Comparison of ENCODE assay signal across 7 mouse cellular contexts in genomic region chr4:136172542-136173209, GRCm38 (mm10). TPM values are rescaled to one million over a fixed set of nuclear protein-coding genes. Genes with fewer than 3 reads are reported as not detected.
DNase-seq lines count a peak whose midpoint lies in the region; ATAC-seq and TF ChIP-seq lines count a peak whose summit lies in the region.

No protein-coding gene starts in this region.

- peak overlapping the region; percentile 77 for H3K9ac ChIP-seq in forebrain, embryonic 13.5 days
- peak overlapping the region; percentile 99 for H3K9ac ChIP-seq in liver, embryonic 14.5 days (replicated peaks)

- peak overlapping the region; percentile 100 for H3K4me2 ChIP-seq in forebrain, embryonic 13.5 days
- peak overlapping the region; percentile 97 for H3K4me2 ChIP-seq in liver, embryonic 14.5 days (ENCODE audit: low read depth)

- no peak for TF ChIP-seq CTCF in E14TG2a.4 (conservative IDR thresholded peaks at IDR 0.05; ENCODE audit: low read length)
- no peak for TF ChIP-seq CTCF in liver, embryonic 14.5 days (IDR thresholded peaks at IDR 0.05; ENCODE audit: low read depth)

- peaks cover 5% of the 10 kb centered on the region; the same call in 1 of the 2 replicates for H3K27me3 ChIP-seq in E14TG2a.4 (ENCODE audit: insufficient read depth, low read length)
- no peaks in the 10 kb centered on the region for H3K27me3 ChIP-seq in forebrain, embryonic 13.5 days
- no peaks in the 10 kb centered on the region for H3K27me3 ChIP-seq in liver, embryonic 14.5 days (ENCODE audit: control insufficient read depth, insufficient read depth, low read length)

- no peak for TF ChIP-seq EP300 in liver, embryonic 14.5 days (IDR thresholded peaks at IDR 0.05; ENCODE audit: low read depth)

- H3K36me3 ChIP-seq in E14TG2a.4 (ENCODE audit: insufficient read depth, low read length), result peaks cover 5% of the 10 kb centered on the region
- H3K36me3 ChIP-seq in forebrain, embryonic 13.5 days (ENCODE audit: poor library complexity, severe bottlenecking), result no peaks in the 10 kb centered on the region
- peaks cover 28% of the 10 kb centered on the region for H3K36me3 ChIP-seq in liver, embryonic 14.5 days (replicated peaks; ENCODE audit: control insufficient read depth, insufficient read depth, low read depth)

- H3K4me1 ChIP-seq in E14TG2a.4 (replicated peaks; ENCODE audit: low read depth, low read length), result peaks cover 74% of the 10 kb centered on the region
- H3K4me1 ChIP-seq in forebrain, embryonic 13.5 days, result peaks cover 60% of the 10 kb centered on the region
- peaks cover 38 to 41% of the 10 kb centered on the region in 2 experiments for H3K4me1 ChIP-seq in liver, embryonic 14.5 days (replicated peaks; ENCODE audit: control insufficient read depth in 2 of 2, insufficient read depth in 2 of 2, low read length in 1 of 2)

- peak; percentile 36 for DNase-seq in ZHBTc4 (ENCODE audit: low read depth, low spot score)
- DNase-seq in induced T-regulatory cell, adult 2 months (ENCODE audit: low read depth), result peak; percentile 69
- no peak for DNase-seq in liver, embryonic 14.5 days (ENCODE audit: low read depth in 3 of 3, low spot score in 3 of 3)
- peak; percentile 68 for DNase-seq in neural tube, embryonic 10.5 days (ENCODE audit: extremely low spot score, low spot score)
- DNase-seq in thymus, postnatal 36 days, result peak; percentile 62 to 69

- H3K27ac ChIP-seq in forebrain, embryonic 13.5 days, result peak overlapping the region; percentile 61
- H3K27ac ChIP-seq in liver, embryonic 14.5 days, result peak overlapping the region; percentile 96

- peak overlapping the region; percentile 91 for H3K4me3 ChIP-seq in E14TG2a.4 (replicated peaks; ENCODE audit: low read length)
- H3K4me3 ChIP-seq in forebrain, embryonic 13.5 days, result peak overlapping the region; percentile 74
- H3K4me3 ChIP-seq in liver, embryonic 14.5 days (ENCODE audit: insufficient read depth in 1 of 2, low read depth in 2 of 2, low read length in 2 of 2), result peak overlapping the region; percentile 68 to 92

- under 1% methylated on average over 61 of the region's 67 CpGs for WGBS in forebrain, embryonic 13.5 days
- WGBS in liver, embryonic 14.5 days (ENCODE audit: insufficient replicate concordance), result 0% methylated on average over 61 of the region's 67 CpGs

- no peaks in the 10 kb centered on the region for H3K9me3 ChIP-seq in E14TG2a.4 (ENCODE audit: low read length)
- H3K9me3 ChIP-seq in forebrain, embryonic 13.5 days (replicated peaks), result no peaks in the 10 kb centered on the region
- no peaks in the 10 kb centered on the region for H3K9me3 ChIP-seq in liver, embryonic 14.5 days (ENCODE audit: control insufficient read depth, low read length)

- ATAC-seq in forebrain, embryonic 13.5 days, result peak; percentile 52; the same call in 1 of the 2 replicates
- no peak for ATAC-seq in liver, embryonic 14.5 days (ENCODE audit: insufficient read depth)

RNA-seq across cellular contexts. Expression of gene E2f2, which starts 0.5 kb away (rescaled TPM):
- 9.7 and 11.3 TPM in 2 replicates for polyA plus RNA-seq in forebrain, embryonic 13.5 days (2015; fragmentation: Nextera tagmentation; extraction: Ambion mirVana)
- polyA plus RNA-seq in liver, embryonic 14.5 days (2012; rRNA removed), result 38.4 and 40.5 TPM in 2 replicates
- polyA plus RNA-seq in liver, embryonic 14.5 days (2014; fragmentation: Nextera tagmentation; extraction: Ambion mirVana), result 50.3 and 53.4 TPM in 2 replicates

RNA-seq across cellular contexts. Expression of gene Id3, which starts 29.4 kb away (rescaled TPM):
- 90.9 and 119 TPM in 2 replicates for polyA plus RNA-seq in forebrain, embryonic 13.5 days (2015; fragmentation: Nextera tagmentation; extraction: Ambion mirVana)
- polyA plus RNA-seq in liver, embryonic 14.5 days (2012; rRNA removed), result 23.0 and 29.8 TPM in 2 replicates
- 33.2 and 33.8 TPM in 2 replicates for polyA plus RNA-seq in liver, embryonic 14.5 days (2014; fragmentation: Nextera tagmentation; extraction: Ambion mirVana)

RNA-seq across cellular contexts. Expression of gene Asap3, which starts 33.5 kb away (rescaled TPM):
- polyA plus RNA-seq in forebrain, embryonic 13.5 days (2015; fragmentation: Nextera tagmentation; extraction: Ambion mirVana), result 2.9 and 3.9 TPM in 2 replicates
- polyA plus RNA-seq in liver, embryonic 14.5 days (2012; rRNA removed), result 1.1 and 1.2 TPM in 2 replicates
- polyA plus RNA-seq in liver, embryonic 14.5 days (2014; fragmentation: Nextera tagmentation; extraction: Ambion mirVana), result 0.66 and 0.85 TPM in 2 replicates

Comparison
In these comparisons a context has a peak if more than half of its experiments do, and no peak if none do; other contexts are left out.
1. DNase-seq: peak in ZHBTc4 (single experiment), induced T-regulatory cell, adult 2 months (single experiment), neural tube, embryonic 10.5 days (single experiment) and thymus, postnatal 36 days (2 of 2); none in liver, embryonic 14.5 days (0 of 3).
2. Peak in every context shown above with its lines, with median percentiles within 50 percentile points of each other: H3K4me3 ChIP-seq.